Mouse (Mus musculus) CD4-positive naive resting alpha-beta T cell, adult 76 days (primary cell): ENCODE measurements around the gene Slc5a12. TPM values are rescaled to one million over a fixed set of nuclear protein-coding genes. Genes with fewer than 3 reads are reported as not detected.

Experiments
- total RNA-seq: library from RNA; stranded (reverse); gene quantifications from one replicate; pipeline ENCODE4 v1.2.4, GENCODE M21; 2023

Gene Slc5a12
- not detected for total RNA-seq

GRCm38 (mm10) chr2:110596932-110597331, at the start of gene Slc5a12:
Gene Slc5a12 (plus strand): TSS chr2:110597298.

Other genes starting within 250 kb of the Slc5a12 start
- not detected for gene Fibin, start 234.1 kb upstream of the Slc5a12 start, total RNA-seq
- gene Muc15, start 124.0 kb downstream of the Slc5a12 start, total RNA-seq, result not detected